Mouse (Mus musculus) heart, embryonic 16.5 days (tissue): Measurements from ENCODE around the gene Mfsd4b4. TPM values are rescaled to one million over a fixed set of nuclear protein-coding genes. Genes with fewer than 3 reads are reported as not detected.
A peak's percentile ranks its signal among the peaks of the same experiment; 100 is the strongest.
"Not testable (repeated sequence)": the region's sequence is repeated elsewhere in the genome, so short reads cannot be mapped to it uniquely, and the experiment has no call there.

Source experiments
- ATAC-seq: fragments of 200-750 bp; cut with Nextera tagmentation; replicated peaks from 2 replicates; pipeline ENCODE4 v1.8.0; 2017; ENCODE audit warnings: moderate number of reproducible peaks; ENCODE audit not compliant: insufficient read depth, low FRiP score; ENCODE audit errors: extremely low read depth
- H3K27ac ChIP-seq: fragments of 300-500 bp; sonication (generic); 2 replicates; pipeline ENCODE4 v1.5.1; 2014; ENCODE audit warnings: mild to moderate bottlenecking, low read length, control low read depth, moderate library complexity
- H3K27me3 ChIP-seq: fragments of 300-500 bp; sonication (generic); 2 replicates; pipeline ENCODE4 v1.6.1; 2014; ENCODE audit warnings: low read length, mixed read lengths; ENCODE audit not compliant: control insufficient read depth, insufficient read depth
- H3K36me3 ChIP-seq: fragments of 300-500 bp; sonication (generic); 2 replicates; pipeline ENCODE4 v1.6.1; 2014; ENCODE audit not compliant: control insufficient read depth, insufficient read depth
- H3K4me1 ChIP-seq: fragments of 300-500 bp; sonication (generic); 2 replicates; pipeline ENCODE4 v1.6.1; 2014; ENCODE audit warnings: low read length, mixed read lengths; ENCODE audit not compliant: control insufficient read depth, insufficient read depth
- H3K4me2 ChIP-seq: fragments of 300-500 bp; sonication (generic); 2 replicates; pipeline ENCODE4 v1.6.1; 2014; ENCODE audit warnings: low read depth, mild to moderate bottlenecking, control low read depth, low read length
- H3K4me3 ChIP-seq: fragments of 300-500 bp; sonication (generic); 2 replicates; pipeline ENCODE4 v1.5.1; 2014; ENCODE audit warnings: mild to moderate bottlenecking, control low read depth, low read length
- H3K9ac ChIP-seq: fragments of 300-500 bp; sonication (generic); 2 replicates; pipeline ENCODE4 v1.6.1; 2014; ENCODE audit warnings: low read length, control low read depth
- H3K9me3 ChIP-seq: fragments of 300-500 bp; sonication (generic); replicated peaks from 2 replicates; pipeline ENCODE4 v1.6.1; 2016; ENCODE audit warnings: low read length; ENCODE audit not compliant: control insufficient read depth
- WGBS: fragments of 180-500 bp; shearing (Covaris S2); extraction: QIAGEN DNeasy Blood & Tissue Kit; methylation state at CpG from one replicate; pipeline ENCODE4 v1.1.7; 2014; 5-methylcytosine and 5-hydroxymethylcytosine counted together
- polyA plus RNA-seq: library from polyadenylated mRNA; unstranded; fragments of >200 nt; fragmentation: Nextera tagmentation; extraction: Ambion mirVana; gene quantifications from 2 replicates; pipeline ENCODE4 v1.2.1, GENCODE M21; 2015

Gene Mfsd4b4
- polyA plus RNA-seq, result 4.3 and 4.4 TPM in 2 replicates

DNA sequence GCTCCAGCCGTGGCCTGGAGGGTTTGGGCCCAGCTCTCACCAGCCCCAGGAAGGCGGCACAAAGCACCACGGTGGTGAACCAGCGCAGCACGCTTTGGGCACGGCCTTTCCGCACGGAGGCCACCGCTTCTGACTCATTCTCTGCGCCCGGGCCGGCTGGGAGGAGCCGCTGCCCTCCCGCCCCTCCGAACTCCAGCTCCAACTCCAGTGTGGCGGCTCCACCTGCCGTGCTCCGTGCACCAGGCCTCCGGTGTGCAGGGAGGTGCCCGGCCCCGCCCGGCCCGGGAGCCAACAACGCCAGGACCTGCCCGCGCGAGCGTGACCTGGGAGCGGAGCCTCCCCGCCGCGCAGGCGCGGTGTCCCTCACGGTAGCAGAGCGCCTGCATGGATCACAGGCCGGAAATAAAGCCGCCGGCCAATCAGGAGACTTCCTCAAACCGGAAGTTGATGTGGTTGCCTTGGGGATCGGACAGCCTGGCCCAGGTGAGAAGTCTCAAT lies at the start of gene Mfsd4b4:
Gene Mfsd4b4, minus strand, starts transcription at position 365 of the 498 bp plus-strand sequence.
- peak within 1 kb of the TSS; percentile 92 for H3K4me3 ChIP-seq
- peak within 1 kb of the TSS; percentile 95 for H3K9ac ChIP-seq
- ATAC-seq, result peak; percentile 97
- H3K9me3 ChIP-seq, result no peaks in the 10 kb centered on the region
- peaks cover 8% of the 10 kb centered on the region for H3K4me1 ChIP-seq
- WGBS, result 0% methylated on average over 41 of the region's 41 CpGs
- peak within 1 kb of the TSS; percentile 91 for H3K27ac ChIP-seq
- peak within 1 kb of the TSS; percentile 89 for H3K4me2 ChIP-seq
- no peaks in the 10 kb centered on the region for H3K36me3 ChIP-seq
- no peaks in the 10 kb centered on the region for H3K27me3 ChIP-seq

DNA sequence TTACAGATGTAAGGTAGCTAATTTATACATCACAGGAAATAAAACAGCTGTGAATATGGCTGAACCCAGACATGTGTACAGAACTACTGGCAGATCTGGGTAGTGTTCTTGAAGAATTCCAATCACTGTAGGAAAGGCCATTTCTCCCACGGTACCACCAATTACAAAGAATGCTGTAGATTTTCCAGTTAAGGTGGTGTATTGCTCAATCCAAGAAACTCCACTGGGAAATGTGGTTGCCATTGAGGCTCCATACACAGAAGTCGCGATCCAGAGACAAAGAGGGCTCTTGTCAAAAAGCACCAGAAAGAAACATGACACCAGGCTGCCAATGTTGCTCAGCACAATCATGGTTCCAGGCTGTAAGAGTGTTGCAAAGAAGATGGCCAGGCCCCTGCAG lies 48.2 kb upstream of the Mfsd4b4 start:
- not testable (repeated sequence) for H3K36me3 ChIP-seq, H3K9me3 ChIP-seq, H3K4me2 ChIP-seq, H3K4me3 ChIP-seq, ATAC-seq, H3K9ac ChIP-seq, H3K27me3 ChIP-seq, H3K4me1 ChIP-seq, H3K27ac ChIP-seq
- WGBS, result 82% methylated on average over 3 of the region's 3 CpGs

DNA sequence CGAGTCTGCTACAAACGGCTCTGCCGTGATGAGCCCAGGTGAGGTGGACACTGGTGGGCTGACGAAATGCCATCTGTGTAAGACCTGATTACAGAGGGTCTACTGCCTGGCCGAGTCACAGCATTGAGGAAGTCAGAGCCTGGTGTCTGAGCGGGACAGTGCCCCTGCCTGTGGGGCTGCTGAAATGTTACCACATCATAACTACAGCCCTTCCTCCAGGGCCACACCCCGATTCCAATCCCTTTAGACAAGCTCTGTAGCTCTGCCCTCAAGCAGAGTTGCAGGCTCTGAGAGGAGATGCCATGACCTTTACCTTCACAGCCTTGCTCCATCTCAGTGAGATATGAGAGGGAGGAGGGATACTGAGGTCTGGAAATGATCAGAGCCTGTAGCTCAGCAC lies 37.5 kb upstream of the Mfsd4b4 start:
- Histone ChIP-seq H3K4me2 (no peak overlapping the region), H3K4me1 (no peaks in the 10 kb centered on the region), H3K27me3 (no peaks in the 10 kb centered on the region), H3K9me3 (no peaks in the 10 kb centered on the region), H3K36me3 (no peaks in the 10 kb centered on the region), H3K4me3 (no peak overlapping the region), H3K27ac (no peak overlapping the region), H3K9ac (no peak overlapping the region)
- no peak for ATAC-seq
- 73% methylated on average over 7 of the region's 7 CpGs for whole genome bisulfite sequencing

- Histone ChIP-seq H3K27ac (no peak within 1 kb of the TSS), H3K4me2 (peak within 1 kb of the TSS; percentile 66), H3K9ac (peak within 1 kb of the TSS; percentile 28), H3K4me1 (no peaks in the 10 kb centered on the region), H3K4me3 (peak within 1 kb of the TSS; percentile 43), H3K27me3 (peaks cover 4% of the 10 kb centered on the region; the same call in 1 of the 2 replicates), H3K9me3 (no peaks in the 10 kb centered on the region), H3K36me3 (no peaks in the 10 kb centered on the region)
- ATAC-seq, result no peak; the same call in 1 of the 2 replicates
- under 1% methylated on average over 40 of the region's 41 CpGs for WGBS
These were observed 27.6 kb upstream of the Mfsd4b4 start, which contains the start of gene Mfsd4b2 for GRCm38 (mm10) chr10:39926616-39927139. Gene Mfsd4b2, minus strand, starts transcription at chr10:39926923.

- not testable (repeated sequence) for H3K4me3 ChIP-seq, H3K4me2 ChIP-seq, H3K27ac ChIP-seq, H3K27me3 ChIP-seq, H3K36me3 ChIP-seq, H3K9me3 ChIP-seq, ATAC-seq, H3K4me1 ChIP-seq, H3K9ac ChIP-seq
- 42% methylated on average over 8 of the region's 8 CpGs for WGBS
These were observed 25.5 kb upstream of the Mfsd4b4 start for GRCm38 (mm10) chr10:39924556-39924955.

DNA sequence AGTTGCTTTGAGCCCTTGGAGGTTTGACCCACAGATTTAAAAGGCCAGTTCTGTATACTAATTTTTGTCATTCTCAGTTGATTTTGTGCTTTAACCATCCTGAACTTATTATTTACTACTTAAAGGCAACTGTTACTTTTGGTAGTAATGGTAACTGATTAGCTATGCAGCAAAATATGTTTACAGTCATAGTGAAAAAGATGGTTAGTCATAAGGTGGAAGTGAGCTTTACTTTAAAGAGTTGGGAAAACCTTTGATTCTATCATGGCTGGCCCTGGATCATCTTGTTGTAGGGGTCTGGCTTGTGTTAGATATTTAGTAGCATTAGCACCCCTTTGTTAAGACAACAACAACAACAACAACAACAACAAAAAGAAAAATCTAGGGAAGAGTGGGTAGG lies 13.6 kb upstream of the Mfsd4b4 start:
- Histone ChIP-seq H3K4me2 (no peak overlapping the region), H3K27me3 (no peaks in the 10 kb centered on the region), H3K4me1 (no peaks in the 10 kb centered on the region), H3K9ac (no peak overlapping the region), H3K36me3 (no peaks in the 10 kb centered on the region), H3K27ac (no peak overlapping the region), H3K4me3 (no peak overlapping the region), H3K9me3 (no peaks in the 10 kb centered on the region)
- no peak for ATAC-seq

DNA sequence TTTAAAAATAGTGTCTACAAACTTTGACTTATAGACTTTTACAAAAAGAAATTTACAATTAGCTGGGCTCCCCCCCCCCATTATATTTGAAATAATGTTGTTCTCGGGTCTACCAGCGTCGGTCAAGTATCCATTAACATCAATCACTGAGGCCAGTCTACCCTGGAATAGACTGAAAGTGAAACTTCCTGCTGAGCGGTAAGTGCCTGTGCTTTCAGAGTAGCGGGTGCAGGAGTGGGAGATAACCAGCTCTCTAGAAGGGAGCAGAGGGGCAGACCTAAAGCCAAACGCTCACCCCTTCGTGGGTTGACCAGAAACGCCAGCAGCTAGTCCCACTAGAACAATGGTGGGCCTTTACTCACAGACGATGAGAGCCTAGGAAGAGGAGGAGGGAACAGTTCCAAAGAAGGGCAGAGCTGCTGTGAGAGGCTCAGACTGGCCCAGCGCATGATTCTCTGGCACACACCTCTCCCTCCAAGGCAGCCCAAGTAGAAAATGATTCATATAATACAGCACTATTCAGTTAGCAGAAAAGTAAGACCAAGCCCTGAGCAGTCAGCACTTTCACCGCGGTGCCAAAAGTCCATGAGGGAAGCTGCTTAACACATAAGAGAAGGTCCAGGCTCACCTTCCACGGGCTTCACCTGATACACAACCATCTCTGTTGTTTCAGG lies 9.9 kb upstream of the Mfsd4b4 start:
- 45% methylated on average over 13 of the region's 13 CpGs for WGBS
- Histone ChIP-seq H3K4me1 (no peaks in the 10 kb centered on the region), H3K4me3 (0 out of 2 replicates have a peak overlapping the region, but pooled peaks have one; percentile 5), H3K36me3 (no peaks in the 10 kb centered on the region), H3K27me3 (no peaks in the 10 kb centered on the region), H3K9ac (no peak overlapping the region; the same call in 1 of the 2 replicates), H3K9me3 (no peaks in the 10 kb centered on the region), H3K4me2 (peak overlapping the region; percentile 33), H3K27ac (no peak overlapping the region)
- no peak for ATAC-seq

DNA sequence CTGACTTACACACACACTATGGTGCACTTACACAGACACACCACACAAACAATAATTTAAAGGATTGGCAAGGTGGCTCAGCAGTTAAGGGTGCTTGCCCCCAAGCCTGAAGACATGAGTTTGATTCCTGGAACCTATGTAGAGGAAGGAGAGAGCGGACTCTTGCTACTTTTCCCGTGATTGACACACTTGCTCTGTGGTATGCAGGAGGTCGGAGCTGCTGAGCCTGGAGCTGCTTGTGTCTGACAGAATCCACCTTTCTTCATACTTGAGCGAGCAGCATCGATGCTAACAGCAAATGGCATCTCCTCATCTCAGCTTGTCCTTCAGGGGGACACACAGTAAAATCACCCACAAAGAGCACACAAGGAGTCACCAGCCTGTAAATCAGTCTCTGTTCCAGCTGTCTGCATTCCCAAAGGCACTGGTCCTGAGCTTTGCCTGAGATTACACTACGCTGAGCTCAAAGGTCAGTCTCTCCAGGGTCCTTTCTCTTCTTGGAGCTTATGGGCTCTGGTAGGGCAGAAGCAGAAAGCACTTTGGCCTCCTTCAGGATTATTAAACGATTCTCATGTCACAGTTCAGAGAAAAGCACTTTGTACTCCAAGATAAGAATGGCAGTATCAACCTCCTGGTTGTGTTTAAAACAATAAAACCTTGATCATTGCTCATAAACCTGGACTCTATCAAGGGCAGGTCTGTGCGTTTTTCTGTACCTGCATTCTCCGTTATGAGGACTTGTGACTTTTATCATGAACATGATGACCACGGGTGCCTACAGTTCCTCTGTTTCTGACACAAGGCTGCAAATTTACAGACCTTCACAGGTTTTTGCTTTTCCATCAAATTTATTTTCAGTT lies 8.0 kb upstream of the Mfsd4b4 start:
- Histone ChIP-seq H3K4me3 (no peak overlapping the region), H3K36me3 (no peaks in the 10 kb centered on the region), H3K4me1 (no peaks in the 10 kb centered on the region), H3K27ac (no peak overlapping the region), H3K9me3 (no peaks in the 10 kb centered on the region), H3K4me2 (no peak overlapping the region), H3K9ac (no peak overlapping the region), H3K27me3 (no peaks in the 10 kb centered on the region)
- WGBS, result 69% methylated on average over 10 of the region's 10 CpGs
- no peak for ATAC-seq

DNA sequence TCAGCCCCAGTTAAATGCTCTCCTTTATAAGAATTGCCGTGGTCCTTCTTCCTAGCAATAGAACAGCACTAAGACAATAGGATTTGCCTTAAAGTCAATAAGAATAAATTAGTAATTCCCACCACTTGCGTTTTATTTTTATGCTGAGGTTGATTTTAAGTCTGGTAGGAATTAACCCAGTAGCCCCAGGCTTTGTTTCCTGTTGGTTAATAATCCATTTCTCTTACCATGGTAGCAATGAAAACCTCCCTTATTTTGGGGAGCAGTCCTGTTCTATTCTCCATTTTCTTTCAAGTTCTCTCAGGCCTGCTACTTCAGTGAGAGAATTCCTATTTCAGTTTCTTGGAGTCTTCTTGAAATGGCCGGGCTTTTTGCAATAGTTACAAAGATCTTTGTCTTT lies 5.2 kb upstream of the Mfsd4b4 start:
- Histone ChIP-seq H3K36me3 (no peaks in the 10 kb centered on the region), H3K9ac (no peak overlapping the region), H3K27me3 (no peaks in the 10 kb centered on the region), H3K4me1 (0 out of 2 replicates have a peak, but pooled peaks cover 3% of the 10 kb centered on the region), H3K4me2 (no peak overlapping the region), H3K9me3 (no peaks in the 10 kb centered on the region), H3K4me3 (no peak overlapping the region), H3K27ac (no peak overlapping the region)
- ATAC-seq, result no peak
- 74% methylated on average over 3 of the region's 3 CpGs for WGBS
